Mouse (Mus musculus): Measurements from ENCODE around the gene Nck1. TPM values are rescaled to one million over a fixed set of nuclear protein-coding genes. Genes with fewer than 3 reads are reported as not detected.

Gene Nck1
- polyA plus RNA-seq, 1 experiment = 54.0 TPM

GRCm38 (mm10) chr9:100472931-100473330, 73.0 kb downstream of the Nck1 start:
- H3K27ac ChIP-seq (ENCODE audit: insufficient read depth, low read length) = no peak overlapping the region
- TF ChIP-seq CTCF (IDR thresholded peaks at IDR 0.05; ENCODE audit: borderline replicate concordance, insufficient read depth, low read length) = no peak
- no peak for TF ChIP-seq POLR2A (IDR thresholded peaks at IDR 0.05; ENCODE audit: low read depth, low read length)
- no peak overlapping the region for H3K4me3 ChIP-seq (ENCODE audit: insufficient read depth, low read length)
- no peaks in the 10 kb centered on the region for H3K4me1 ChIP-seq (ENCODE audit: control insufficient read depth, insufficient read depth, low read length)

DNA sequence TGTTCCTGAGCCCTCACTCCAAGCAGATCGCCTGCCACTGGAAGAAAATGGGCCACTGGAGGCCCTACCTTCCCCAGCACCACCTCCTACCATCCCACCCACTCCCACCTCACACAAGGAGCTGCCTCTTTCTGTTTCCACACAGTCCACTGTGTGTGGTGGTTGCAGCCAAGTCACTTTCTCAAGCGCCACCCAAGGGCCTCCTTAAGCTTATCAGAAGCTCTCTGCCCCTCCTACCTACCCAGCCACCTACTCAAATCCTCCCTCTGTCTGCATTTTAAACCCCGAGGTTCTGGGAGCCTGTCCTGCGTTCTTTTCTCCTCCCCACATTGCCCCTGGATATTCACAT, 74.4 kb downstream of the Nck1 start:
- H3K4me1 ChIP-seq (ENCODE audit: control insufficient read depth, insufficient read depth, low read length) = no peaks in the 10 kb centered on the region
- TF ChIP-seq POLR2A (IDR thresholded peaks at IDR 0.05; ENCODE audit: low read depth, low read length) (no peak), CTCF (IDR thresholded peaks at IDR 0.05; ENCODE audit: borderline replicate concordance, insufficient read depth, low read length) (no peak)
- no peak overlapping the region for H3K4me3 ChIP-seq (ENCODE audit: insufficient read depth, low read length)
- no peak overlapping the region for H3K27ac ChIP-seq (ENCODE audit: insufficient read depth, low read length)

GRCm38 (mm10) chr9:100470936-100471604, 74.9 kb downstream of the Nck1 start:
- Histone ChIP-seq H3K27ac (ENCODE audit: insufficient read depth, low read length) (no peak overlapping the region), H3K4me3 (ENCODE audit: insufficient read depth, low read length) (no peak overlapping the region), H3K4me1 (ENCODE audit: control insufficient read depth, insufficient read depth, low read length) (no peaks in the 10 kb centered on the region)
- TF ChIP-seq POLR2A (IDR thresholded peaks at IDR 0.05; ENCODE audit: low read depth, low read length) = no peak

GRCm38 (mm10) chr9:100470228-100470627, 75.7 kb downstream of the Nck1 start:
- Histone ChIP-seq H3K27ac (ENCODE audit: insufficient read depth, low read length) (no peak overlapping the region), H3K4me1 (ENCODE audit: control insufficient read depth, insufficient read depth, low read length) (no peaks in the 10 kb centered on the region), H3K4me3 (ENCODE audit: insufficient read depth, low read length) (no peak overlapping the region)
- TF ChIP-seq CTCF (IDR thresholded peaks at IDR 0.05; ENCODE audit: borderline replicate concordance, insufficient read depth, low read length) (no peak), POLR2A (IDR thresholded peaks at IDR 0.05; ENCODE audit: low read depth, low read length) (no peak)

GRCm38 (mm10) chr9:100469681-100470080, 76.3 kb downstream of the Nck1 start:
- TF ChIP-seq CTCF (IDR thresholded peaks at IDR 0.05; ENCODE audit: borderline replicate concordance, insufficient read depth, low read length) (no peak), POLR2A (IDR thresholded peaks at IDR 0.05; ENCODE audit: low read depth, low read length) (no peak)
- Histone ChIP-seq H3K4me1 (ENCODE audit: control insufficient read depth, insufficient read depth, low read length) (no peaks in the 10 kb centered on the region), H3K27ac (ENCODE audit: insufficient read depth, low read length) (no peak overlapping the region), H3K4me3 (ENCODE audit: insufficient read depth, low read length) (no peak overlapping the region)

- H3K4me1 ChIP-seq (ENCODE audit: control insufficient read depth, insufficient read depth, low read length) = no peaks in the 10 kb centered on the region
- no peak overlapping the region for H3K27ac ChIP-seq (ENCODE audit: insufficient read depth, low read length)
- TF ChIP-seq POLR2A (IDR thresholded peaks at IDR 0.05; ENCODE audit: low read depth, low read length) (no peak), CTCF (IDR thresholded peaks at IDR 0.05; ENCODE audit: borderline replicate concordance, insufficient read depth, low read length) (no peak)
- H3K4me3 ChIP-seq (ENCODE audit: insufficient read depth, low read length) = no peak overlapping the region
These were observed 77.8 kb downstream of the Nck1 start for GRCm38 (mm10) chr9:100468151-100468550.

- TF ChIP-seq CTCF (IDR thresholded peaks at IDR 0.05; ENCODE audit: borderline replicate concordance, insufficient read depth, low read length) (no peak), POLR2A (IDR thresholded peaks at IDR 0.05; ENCODE audit: low read depth, low read length) (no peak)
- no peak overlapping the region for H3K4me3 ChIP-seq (ENCODE audit: insufficient read depth, low read length)
- no peaks in the 10 kb centered on the region for H3K4me1 ChIP-seq (ENCODE audit: control insufficient read depth, insufficient read depth, low read length)
- H3K27ac ChIP-seq (ENCODE audit: insufficient read depth, low read length) = no peak overlapping the region
These were observed 78.3 kb downstream of the Nck1 start for GRCm38 (mm10) chr9:100467653-100468052.

- Histone ChIP-seq H3K4me3 (ENCODE audit: insufficient read depth, low read length) (no peak overlapping the region), H3K4me1 (ENCODE audit: control insufficient read depth, insufficient read depth, low read length) (no peaks in the 10 kb centered on the region), H3K27ac (ENCODE audit: insufficient read depth, low read length) (no peak overlapping the region)
- TF ChIP-seq POLR2A (IDR thresholded peaks at IDR 0.05; ENCODE audit: low read depth, low read length) = no peak
- TF ChIP-seq CTCF (IDR thresholded peaks at IDR 0.05; ENCODE audit: borderline replicate concordance, insufficient read depth, low read length) = no peak
These were observed 79.2 kb downstream of the Nck1 start for GRCm38 (mm10) chr9:100466743-100467142.

DNA sequence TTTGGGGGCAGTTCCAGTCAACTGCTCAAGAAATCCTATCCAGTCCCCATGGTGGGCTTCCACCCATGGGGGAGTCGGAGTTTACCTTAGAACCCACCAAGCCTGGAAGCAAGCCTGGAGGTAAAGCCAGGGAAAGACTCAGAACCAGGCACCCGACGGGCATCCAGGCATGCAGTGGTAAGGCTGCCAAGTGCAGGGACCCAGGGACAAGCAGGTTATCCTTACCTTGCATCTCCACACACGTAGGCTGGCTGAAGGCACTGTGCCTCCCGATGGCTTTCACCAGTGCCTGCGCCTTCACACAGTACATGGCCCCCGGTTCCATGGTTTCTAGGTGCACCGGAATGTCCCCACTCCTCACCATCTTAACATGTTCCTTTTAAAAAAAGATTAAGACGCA, 79.9 kb downstream of the Nck1 start:
- TF ChIP-seq CTCF (IDR thresholded peaks at IDR 0.05; ENCODE audit: borderline replicate concordance, insufficient read depth, low read length) = no peak
- no peak for TF ChIP-seq POLR2A (IDR thresholded peaks at IDR 0.05; ENCODE audit: low read depth, low read length)
- no peak overlapping the region for H3K4me3 ChIP-seq (ENCODE audit: insufficient read depth, low read length)
- no peaks in the 10 kb centered on the region for H3K4me1 ChIP-seq (ENCODE audit: control insufficient read depth, insufficient read depth, low read length)
- no peak overlapping the region for H3K27ac ChIP-seq (ENCODE audit: insufficient read depth, low read length)

- Histone ChIP-seq H3K4me3 (ENCODE audit: insufficient read depth, low read length) (no peak overlapping the region), H3K27ac (ENCODE audit: insufficient read depth, low read length) (no peak overlapping the region), H3K4me1 (ENCODE audit: control insufficient read depth, insufficient read depth, low read length) (no peaks in the 10 kb centered on the region)
- TF ChIP-seq CTCF (IDR thresholded peaks at IDR 0.05; ENCODE audit: borderline replicate concordance, insufficient read depth, low read length) (no peak), POLR2A (IDR thresholded peaks at IDR 0.05; ENCODE audit: low read depth, low read length) (no peak)
These were observed 80.6 kb downstream of the Nck1 start for GRCm38 (mm10) chr9:100465380-100465779.

- Histone ChIP-seq H3K4me3 (ENCODE audit: insufficient read depth, low read length) (no peak overlapping the region), H3K4me1 (ENCODE audit: control insufficient read depth, insufficient read depth, low read length) (no peaks in the 10 kb centered on the region), H3K27ac (ENCODE audit: insufficient read depth, low read length) (no peak overlapping the region)
- no peak for TF ChIP-seq POLR2A (IDR thresholded peaks at IDR 0.05; ENCODE audit: low read depth, low read length)
- no peak for TF ChIP-seq CTCF (IDR thresholded peaks at IDR 0.05; ENCODE audit: borderline replicate concordance, insufficient read depth, low read length)
These were observed 82.2 kb downstream of the Nck1 start for GRCm38 (mm10) chr9:100463771-100464170.

Measured in embryonic fibroblast, embryonic 13.5 days (primary cell).